Mouse (Mus musculus) thymus, postnatal 10 days (tissue): ENCODE data around the gene E130114P18Rik.
A peak's percentile ranks its signal among the peaks of the same experiment; 100 is the strongest.

ENCODE experiments used
- DNase-seq, 2 experiments: peaks; one replicate each; pipeline ENCODE4 v3.0.0; 2021; ENCODE audit warnings: low spot score in 2 of 2

The E130114P18Rik gene

GRCm38 (mm10) chr4:97696684-97697615, 80.9 kb downstream of the E130114P18Rik start:
- no peak for DNase-seq

GRCm38 (mm10) chr4:97695414-97696040, 82.4 kb downstream of the E130114P18Rik start:
- DNase-seq: no peak

- no peak for DNase-seq
These were observed 83.9 kb downstream of the E130114P18Rik start for GRCm38 (mm10) chr4:97693931-97694330.

GRCm38 (mm10) chr4:97693054-97693453, 84.8 kb downstream of the E130114P18Rik start:
- no peak for DNase-seq

- no peak for DNase-seq
These were observed 87.5 kb downstream of the E130114P18Rik start for GRCm38 (mm10) chr4:97690384-97690766.

GRCm38 (mm10) chr4:97689456-97690383, 88.2 kb downstream of the E130114P18Rik start:
- DNase-seq: no peak

- DNase-seq: no peak
These were observed 91.9 kb downstream of the E130114P18Rik start for GRCm38 (mm10) chr4:97686020-97686419.

GRCm38 (mm10) chr4:97676579-97676937, 101.3 kb downstream of the E130114P18Rik start:
- no peak for DNase-seq

GRCm38 (mm10) chr4:97675741-97676578, 101.9 kb downstream of the E130114P18Rik start:
- DNase-seq: no peak

GRCm38 (mm10) chr4:97673854-97674510, 103.9 kb downstream of the E130114P18Rik start:
- DNase-seq: peak; percentile 9 to 14

- no peak for DNase-seq
These were observed 105.4 kb downstream of the E130114P18Rik start for GRCm38 (mm10) chr4:97672501-97672900.

GRCm38 (mm10) chr4:97671911-97672310, 106.0 kb downstream of the E130114P18Rik start:
- no peak for DNase-seq

GRCm38 (mm10) chr4:97670418-97670817, 107.5 kb downstream of the E130114P18Rik start:
- no peak for DNase-seq

GRCm38 (mm10) chr4:97669808-97670207, 108.1 kb downstream of the E130114P18Rik start:
- no peak for DNase-seq

- DNase-seq: no peak
These were observed 112.5 kb downstream of the E130114P18Rik start for GRCm38 (mm10) chr4:97665428-97665755.

GRCm38 (mm10) chr4:97664738-97665427, 113.0 kb downstream of the E130114P18Rik start:
- no peak for DNase-seq

- DNase-seq: no peak
These were observed 114.0 kb downstream of the E130114P18Rik start for GRCm38 (mm10) chr4:97663922-97664321.

- no peak for DNase-seq
These were observed 115.0 kb downstream of the E130114P18Rik start for GRCm38 (mm10) chr4:97662841-97663240.

GRCm38 (mm10) chr4:97661611-97662273, 116.1 kb downstream of the E130114P18Rik start:
- no peak for DNase-seq
